Mouse (Mus musculus) neural tube, embryonic 14.5 days (tissue): ENCODE measurements around the gene Elane. TPM values are rescaled to one million over a fixed set of nuclear protein-coding genes. Genes with fewer than 3 reads are reported as not detected.

Experiments
- ATAC-seq: fragments of 200-750 bp; cut with Nextera tagmentation; 2 replicates; pipeline ENCODE4 v1.8.0; 2017; ENCODE audit warnings: low read depth, mild to moderate bottlenecking, moderate TSS enrichment, moderate library complexity
- H3K27ac ChIP-seq: fragments of 300-500 bp; sonication (generic); 2 replicates; pipeline ENCODE4 v1.5.1; 2014; ENCODE audit warnings: low read depth, mild to moderate bottlenecking, control low read depth, low read length, moderate library complexity, mixed read lengths
- H3K27me3 ChIP-seq: fragments of 300-500 bp; sonication (generic); 2 replicates; pipeline ENCODE4 v1.6.1; 2014; ENCODE audit warnings: low read length; ENCODE audit not compliant: control insufficient read depth, insufficient read depth
- H3K36me3 ChIP-seq: fragments of 300-500 bp; sonication (generic); 2 replicates; pipeline ENCODE4 v1.6.1; 2014; ENCODE audit warnings: low read length, mixed read lengths; ENCODE audit not compliant: control insufficient read depth, insufficient read depth
- H3K4me1 ChIP-seq: fragments of 300-500 bp; sonication (generic); 2 replicates; pipeline ENCODE4 v1.6.1; 2014; ENCODE audit warnings: low read length; ENCODE audit not compliant: control insufficient read depth, insufficient read depth
- H3K4me2 ChIP-seq: fragments of 300-500 bp; sonication (generic); 2 replicates; pipeline ENCODE4 v1.6.1; 2014; ENCODE audit warnings: mild to moderate bottlenecking, low read depth, low read length, control low read depth
- H3K4me3 ChIP-seq: fragments of 300-500 bp; sonication (generic); 2 replicates; pipeline ENCODE4 v1.5.1; 2014; ENCODE audit warnings: low read depth, low read length, control low read depth, mixed read lengths
- H3K9ac ChIP-seq: fragments of 300-500 bp; sonication (generic); replicated peaks from 2 replicates; pipeline ENCODE4 v1.6.1; 2014; ENCODE audit warnings: low read depth, mild to moderate bottlenecking, control low read depth, low read length, mixed read lengths
- H3K9me3 ChIP-seq: fragments of 300-500 bp; sonication (generic); 2 replicates; pipeline ENCODE4 v1.6.1; 2016; ENCODE audit warnings: low read length; ENCODE audit not compliant: control insufficient read depth
- WGBS: fragments of 180-500 bp; shearing (Covaris S2); extraction: QIAGEN DNeasy Blood & Tissue Kit; methylation state at CpG from one replicate; pipeline ENCODE4 v1.1.7; 2014; 5-methylcytosine and 5-hydroxymethylcytosine counted together
- polyA plus RNA-seq: library from polyadenylated mRNA; unstranded; fragments of >200 nt; fragmentation: Nextera tagmentation; extraction: Ambion mirVana; gene quantifications from 2 replicates; pipeline ENCODE4 v1.2.1, GENCODE M21; 2014

Elane gene
- 0.55 TPM in 1 of 2 replicates, not detected in the other for polyA plus RNA-seq

GRCm38 (mm10) chr10:79886054-79886453 lies at the start of gene Elane:
Elane (plus strand) TSS chr10:79886247.
- Histone ChIP-seq H3K9ac (no peak within 1 kb of the TSS), H3K4me1 (no peaks in the 10 kb centered on the region; the same call in 1 of the 2 replicates), H3K4me2 (no peak within 1 kb of the TSS), H3K27ac (no peak within 1 kb of the TSS), H3K36me3 (no peaks in the 10 kb centered on the region), H3K9me3 (no peaks in the 10 kb centered on the region), H3K27me3 (no peaks in the 10 kb centered on the region), H3K4me3 (no peak within 1 kb of the TSS)
- ATAC-seq: no peak
- WGBS: 77% methylated on average over 6 of the region's 6 CpGs

GRCm38 (mm10) chr10:79836918-79837317 lies 49.1 kb upstream of the Elane start:
- ATAC-seq: no peak
- H3K4me2 ChIP-seq: no peak overlapping the region
- H3K27ac ChIP-seq: no peak overlapping the region
- WGBS: 97% methylated on average over 3 of the region's 3 CpGs
- H3K9ac ChIP-seq: no peak overlapping the region
- H3K9me3 ChIP-seq: no peaks in the 10 kb centered on the region
- H3K27me3 ChIP-seq: no peaks in the 10 kb centered on the region
- H3K4me3 ChIP-seq: no peak overlapping the region
- no peaks in the 10 kb centered on the region for H3K36me3 ChIP-seq
- H3K4me1 ChIP-seq: peaks cover 7% of the 10 kb centered on the region

GRCm38 (mm10) chr10:79838151-79838550 lies 47.9 kb upstream of the Elane start:
- Histone ChIP-seq H3K4me2 (no peak overlapping the region), H3K9me3 (no peaks in the 10 kb centered on the region), H3K9ac (no peak overlapping the region), H3K4me1 (peaks cover 11% of the 10 kb centered on the region), H3K4me3 (no peak overlapping the region), H3K36me3 (no peaks in the 10 kb centered on the region), H3K27ac (no peak overlapping the region), H3K27me3 (no peaks in the 10 kb centered on the region)
- no peak for ATAC-seq
- 70% methylated on average over 2 of the region's 2 CpGs for WGBS

GRCm38 (mm10) chr10:79840091-79840490 lies 46.0 kb upstream of the Elane start:
- 98% methylated on average over 3 of the region's 3 CpGs for WGBS
- Histone ChIP-seq H3K27me3 (no peaks in the 10 kb centered on the region), H3K4me1 (peaks cover 15% of the 10 kb centered on the region), H3K4me2 (peak overlapping the region; percentile 61; the same call in 1 of the 2 replicates), H3K4me3 (no peak overlapping the region), H3K27ac (peak overlapping the region; percentile 70), H3K9ac (no peak overlapping the region), H3K36me3 (no peaks in the 10 kb centered on the region), H3K9me3 (no peaks in the 10 kb centered on the region)
- ATAC-seq: no peak; the same call in 1 of the 2 replicates

- peak overlapping the region; percentile 46 for H3K9ac ChIP-seq
- H3K4me2 ChIP-seq: peak overlapping the region; percentile 61
- peak overlapping the region; percentile 28 for H3K4me3 ChIP-seq
- peak; percentile 83 for ATAC-seq
- no peaks in the 10 kb centered on the region for H3K9me3 ChIP-seq
- WGBS: under 1% methylated on average over 24 of the region's 24 CpGs
- H3K27ac ChIP-seq: peak overlapping the region; percentile 70
- H3K4me1 ChIP-seq: peaks cover 15% of the 10 kb centered on the region
- H3K36me3 ChIP-seq: no peaks in the 10 kb centered on the region
- H3K27me3 ChIP-seq: no peaks in the 10 kb centered on the region
Observed at GRCm38 (mm10) chr10:79840644-79841551, 45.1 kb upstream of the Elane start.

- no peak overlapping the region for H3K4me2 ChIP-seq
- H3K27me3 ChIP-seq: no peaks in the 10 kb centered on the region
- WGBS: 67% methylated on average over 3 of the region's 3 CpGs
- no peak overlapping the region for H3K27ac ChIP-seq
- peaks cover 15% of the 10 kb centered on the region for H3K4me1 ChIP-seq
- H3K4me3 ChIP-seq: no peak overlapping the region
- no peak for ATAC-seq
- H3K36me3 ChIP-seq: no peaks in the 10 kb centered on the region
- H3K9me3 ChIP-seq: no peaks in the 10 kb centered on the region
- 0 out of 2 replicates have a peak overlapping the region, but pooled peaks have one; percentile 4 for H3K9ac ChIP-seq
Observed at GRCm38 (mm10) chr10:79842322-79842721, 43.7 kb upstream of the Elane start.

- Histone ChIP-seq H3K4me2 (no peak overlapping the region), H3K4me1 (peaks cover 15% of the 10 kb centered on the region), H3K36me3 (no peaks in the 10 kb centered on the region), H3K27ac (no peak overlapping the region), H3K9ac (no peak overlapping the region), H3K9me3 (no peaks in the 10 kb centered on the region), H3K27me3 (no peaks in the 10 kb centered on the region), H3K4me3 (no peak overlapping the region)
- no peak for ATAC-seq
- 57% methylated on average over 6 of the region's 6 CpGs for WGBS
Observed at GRCm38 (mm10) chr10:79843476-79843875, 42.6 kb upstream of the Elane start.

GRCm38 (mm10) chr10:79846553-79846952 lies 39.5 kb upstream of the Elane start:
- Histone ChIP-seq H3K27me3 (no peaks in the 10 kb centered on the region), H3K27ac (no peak overlapping the region), H3K4me1 (peaks cover 10% of the 10 kb centered on the region), H3K9ac (no peak overlapping the region), H3K4me2 (no peak overlapping the region), H3K9me3 (no peaks in the 10 kb centered on the region), H3K36me3 (no peaks in the 10 kb centered on the region), H3K4me3 (no peak overlapping the region)
- 51% methylated on average over 5 of the region's 5 CpGs for WGBS
- no peak for ATAC-seq

GRCm38 (mm10) chr10:79849941-79850628 lies 36.0 kb upstream of the Elane start:
- 87% methylated on average over 8 of the region's 8 CpGs for WGBS
- no peaks in the 10 kb centered on the region for H3K36me3 ChIP-seq
- no peak overlapping the region for H3K9ac ChIP-seq
- H3K4me1 ChIP-seq: peaks cover 21% of the 10 kb centered on the region
- H3K9me3 ChIP-seq: no peaks in the 10 kb centered on the region
- H3K4me2 ChIP-seq: no peak overlapping the region
- H3K27ac ChIP-seq: no peak overlapping the region
- ATAC-seq: no peak
- H3K4me3 ChIP-seq: no peak overlapping the region
- no peaks in the 10 kb centered on the region for H3K27me3 ChIP-seq
